Mouse (Mus musculus) testis, postnatal 10 days (tissue): ENCODE results near the gene Kifc5b.
"Not testable (repeated sequence)": the region's sequence is repeated elsewhere in the genome, so short reads cannot be mapped to it uniquely, and the experiment has no call there.

Experiments
- DNase-seq: peaks from one replicate; pipeline ENCODE4 v3.0.0; 2021; ENCODE audit warnings: low spot score

Gene Kifc5b

DNA sequence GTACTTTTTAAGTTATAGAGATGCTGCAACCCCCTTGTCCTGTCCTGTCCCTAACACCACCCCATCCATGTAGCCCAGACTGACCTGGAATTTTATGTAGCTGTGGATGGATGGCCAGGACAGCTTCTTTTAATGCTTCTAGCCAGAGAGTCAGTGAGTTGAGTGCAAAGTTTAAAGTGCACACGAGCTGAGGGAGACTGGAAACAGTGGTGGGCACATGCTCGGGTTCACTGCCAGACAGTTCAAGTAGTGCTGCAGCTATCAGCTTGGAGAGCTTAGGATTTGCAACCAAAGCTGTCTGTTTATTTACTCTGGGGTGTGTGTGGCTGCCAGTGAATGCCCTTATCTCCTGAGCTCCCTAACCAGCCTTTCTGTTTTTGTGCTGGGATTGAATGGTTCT is 2.6 kb downstream of the Kifc5b start:
- DNase-seq: not testable (repeated sequence)

DNA sequence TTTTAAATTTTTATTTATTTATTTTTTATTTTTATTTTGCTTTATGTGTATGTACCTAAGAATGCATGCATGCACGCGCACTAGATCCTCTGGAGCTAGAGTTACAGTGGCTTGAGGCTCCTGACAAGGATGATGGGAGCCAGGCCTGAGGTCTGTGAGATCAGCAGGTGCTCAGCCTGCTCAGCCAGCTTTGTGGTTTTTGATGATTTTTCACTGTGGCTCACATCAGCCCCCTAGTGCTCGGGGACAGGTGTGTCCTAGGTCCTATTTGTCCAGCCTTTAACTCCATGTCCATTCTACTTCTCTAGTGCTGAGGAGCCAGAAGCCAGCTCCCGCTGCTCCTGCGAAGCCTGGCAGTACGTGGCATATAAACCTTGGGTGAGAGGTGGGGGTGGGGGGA is 5.5 kb downstream of the Kifc5b start:
- not testable (repeated sequence) for DNase-seq

DNA sequence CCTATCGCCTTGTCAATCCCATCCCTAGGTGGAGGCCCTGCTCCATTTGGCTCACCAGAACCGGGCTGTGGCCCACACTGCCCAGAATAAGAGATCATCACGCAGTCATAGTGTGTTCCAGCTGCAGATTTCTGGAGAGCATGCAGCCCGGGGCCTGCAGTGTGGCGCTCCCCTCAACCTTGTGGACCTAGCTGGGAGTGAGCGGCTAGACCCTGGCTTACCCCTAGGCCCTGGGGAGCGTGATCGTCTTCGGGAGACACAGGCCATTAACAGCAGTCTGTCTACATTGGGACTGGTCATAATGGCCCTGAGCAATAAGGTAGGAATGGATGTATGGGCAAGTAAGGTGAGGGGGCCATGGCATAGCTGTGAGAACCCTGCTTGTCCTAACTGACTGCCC is 8.5 kb downstream of the Kifc5b start:
- DNase-seq: not testable (repeated sequence)

DNA sequence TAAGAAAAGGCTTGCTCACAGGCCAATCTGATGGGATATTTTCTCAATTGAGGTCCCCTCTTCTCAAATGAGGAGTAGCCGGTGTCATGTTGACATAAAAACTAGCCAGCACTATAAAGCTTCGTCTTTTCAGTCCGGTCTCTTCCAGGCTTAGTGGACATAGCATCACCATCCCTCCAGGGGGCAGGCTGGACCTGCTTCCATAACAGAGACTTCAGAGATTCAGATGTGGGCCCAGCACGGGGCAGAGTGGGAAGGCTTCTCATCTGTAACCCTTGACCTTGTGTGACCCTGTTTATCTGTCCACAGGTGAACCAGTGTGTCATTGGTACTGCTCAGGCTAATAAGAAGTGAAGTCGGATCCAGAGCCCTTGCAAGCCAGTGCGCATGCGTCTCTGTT is 14.9 kb downstream of the Kifc5b start:
- peak; percentile 73 for DNase-seq

DNA sequence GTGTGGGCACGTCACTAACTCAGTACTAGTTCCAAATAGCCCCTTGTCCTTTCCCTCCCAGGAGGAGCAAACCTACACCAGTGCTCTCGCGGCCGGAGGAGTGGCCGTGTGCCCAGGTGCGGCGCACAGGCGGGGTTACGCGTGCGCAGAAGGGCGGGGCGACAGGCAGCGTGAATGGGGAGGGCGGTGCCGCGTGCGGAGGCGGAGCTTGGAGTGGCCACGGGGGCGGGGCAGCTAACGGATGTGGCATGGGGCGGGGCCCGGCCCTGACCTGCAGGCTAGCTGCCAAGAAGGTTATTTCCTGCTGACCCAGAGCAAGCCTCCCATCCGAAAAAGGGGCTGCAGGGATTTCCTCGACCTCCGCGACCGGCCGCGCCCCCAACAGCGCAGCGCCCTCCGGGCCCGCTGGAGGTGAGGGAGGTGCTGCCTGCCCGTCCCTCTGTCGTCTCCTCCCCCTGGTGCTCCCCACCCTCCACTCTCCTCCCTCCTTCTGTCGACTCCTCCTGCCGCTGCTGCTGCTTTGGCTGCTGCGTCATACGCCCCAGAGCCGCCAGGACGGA is 16.0 kb downstream of the Kifc5b start, which contains the start of gene Phf1:
Gene Phf1 (plus strand): TSS at position 214 of the 560 bp plus-strand sequence.
- peak; percentile 99 for DNase-seq

DNA sequence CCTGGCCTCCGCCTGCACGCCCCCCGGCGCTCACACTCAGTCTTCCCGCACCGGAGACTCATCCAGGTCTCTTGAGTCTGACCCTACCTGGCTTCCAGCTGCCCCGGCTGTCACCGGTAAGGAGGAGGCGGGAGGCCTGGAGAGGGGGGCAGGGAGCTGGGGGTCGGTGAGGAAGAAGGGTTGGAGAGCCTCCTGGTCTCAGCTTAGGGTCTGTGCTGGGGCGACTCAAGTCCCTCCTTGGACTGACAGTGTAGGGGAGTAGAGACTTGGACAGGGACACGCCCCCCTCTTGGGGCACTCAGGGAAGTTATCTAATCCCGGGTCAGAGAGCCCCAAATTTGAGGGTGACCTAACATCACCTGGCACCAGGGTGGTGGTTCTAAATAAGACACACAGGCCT is 16.5 kb downstream of the Kifc5b start:
- DNase-seq: no peak

DNA sequence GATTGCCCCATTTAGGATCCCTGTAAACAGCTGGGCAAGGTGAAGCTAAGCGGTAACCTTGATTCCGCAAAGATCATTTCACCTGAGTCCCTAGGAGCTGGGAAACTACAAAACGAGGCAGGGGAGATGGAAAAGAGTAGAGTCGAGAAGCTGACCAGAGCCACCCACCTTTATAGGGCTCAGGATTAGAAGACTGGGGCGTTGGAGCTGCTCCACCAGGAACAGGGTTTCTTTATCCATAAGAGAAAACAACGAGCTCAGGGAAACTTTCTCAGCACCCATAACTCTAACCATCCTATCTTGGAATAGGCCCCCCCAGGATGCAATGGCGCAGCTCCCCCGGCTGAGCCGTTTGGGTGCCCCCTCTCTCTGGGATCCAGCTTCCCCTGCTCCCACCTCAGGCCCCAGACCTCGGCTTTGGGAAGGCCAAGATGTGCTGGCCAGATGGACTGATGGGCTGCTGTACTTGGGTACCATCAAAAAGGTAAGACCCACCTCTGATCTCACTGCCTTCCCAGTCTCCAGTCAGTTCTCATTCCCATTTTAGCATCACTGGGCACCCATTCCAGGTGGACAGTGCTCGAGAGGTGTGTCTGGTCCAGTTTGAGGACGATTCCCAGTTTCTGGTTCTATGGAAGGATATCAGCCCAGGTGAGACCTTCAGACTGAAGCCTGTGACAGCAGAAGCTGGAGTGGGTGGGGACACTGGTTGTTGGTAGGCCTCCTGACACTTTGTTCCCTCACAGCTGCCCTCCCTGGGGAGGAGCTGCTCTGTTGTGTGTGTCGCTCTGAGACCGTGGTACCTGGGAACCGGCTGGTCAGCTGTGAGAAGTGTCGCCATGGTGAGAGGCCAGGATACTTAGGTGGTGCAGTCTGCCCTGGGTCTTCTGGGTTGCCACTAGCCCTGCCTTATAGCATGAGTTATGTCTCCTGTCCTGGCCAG is 17.3 kb downstream of the Kifc5b start:
- DNase-seq: no peak

DNA sequence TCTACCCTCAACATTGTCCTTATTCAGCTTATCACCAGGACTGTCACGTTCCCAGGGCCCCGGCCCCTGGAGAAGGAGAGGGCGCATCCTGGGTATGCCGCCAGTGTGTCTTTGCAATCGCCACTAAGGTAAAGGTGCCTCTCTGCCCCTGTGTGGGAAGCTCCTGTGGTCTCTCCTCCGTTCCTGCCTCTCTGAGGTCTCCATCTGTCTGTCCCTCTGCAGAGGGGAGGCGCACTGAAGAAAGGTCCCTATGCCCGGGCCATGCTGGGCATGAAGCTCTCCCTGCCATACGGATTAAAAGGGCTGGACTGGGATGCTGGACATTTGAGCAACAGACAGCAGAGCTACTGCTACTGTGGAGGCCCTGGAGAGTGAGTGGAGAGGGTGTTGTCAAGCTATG is 18.1 kb downstream of the Kifc5b start:
- no peak for DNase-seq

DNA sequence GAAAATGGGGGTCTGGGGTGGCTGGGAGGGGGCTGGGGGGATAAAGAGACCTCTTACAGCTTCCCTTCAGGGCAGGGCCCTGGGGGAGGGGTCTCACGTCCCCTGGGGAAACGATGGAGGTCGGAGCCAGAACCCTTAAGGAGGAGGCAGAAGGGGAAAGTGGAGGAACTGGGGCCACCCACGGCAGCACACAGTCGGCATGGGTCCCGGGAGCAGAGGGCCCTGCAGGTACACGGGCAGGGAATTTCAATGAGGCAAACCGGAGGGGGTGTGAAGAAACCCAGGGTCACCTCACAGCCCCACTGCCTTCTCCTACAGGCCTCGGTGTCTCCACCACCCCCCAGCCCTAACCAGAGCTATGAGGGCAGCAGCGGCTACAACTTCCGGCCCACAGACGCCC is 19.6 kb downstream of the Kifc5b start:
- peak; percentile 48 for DNase-seq

DNA sequence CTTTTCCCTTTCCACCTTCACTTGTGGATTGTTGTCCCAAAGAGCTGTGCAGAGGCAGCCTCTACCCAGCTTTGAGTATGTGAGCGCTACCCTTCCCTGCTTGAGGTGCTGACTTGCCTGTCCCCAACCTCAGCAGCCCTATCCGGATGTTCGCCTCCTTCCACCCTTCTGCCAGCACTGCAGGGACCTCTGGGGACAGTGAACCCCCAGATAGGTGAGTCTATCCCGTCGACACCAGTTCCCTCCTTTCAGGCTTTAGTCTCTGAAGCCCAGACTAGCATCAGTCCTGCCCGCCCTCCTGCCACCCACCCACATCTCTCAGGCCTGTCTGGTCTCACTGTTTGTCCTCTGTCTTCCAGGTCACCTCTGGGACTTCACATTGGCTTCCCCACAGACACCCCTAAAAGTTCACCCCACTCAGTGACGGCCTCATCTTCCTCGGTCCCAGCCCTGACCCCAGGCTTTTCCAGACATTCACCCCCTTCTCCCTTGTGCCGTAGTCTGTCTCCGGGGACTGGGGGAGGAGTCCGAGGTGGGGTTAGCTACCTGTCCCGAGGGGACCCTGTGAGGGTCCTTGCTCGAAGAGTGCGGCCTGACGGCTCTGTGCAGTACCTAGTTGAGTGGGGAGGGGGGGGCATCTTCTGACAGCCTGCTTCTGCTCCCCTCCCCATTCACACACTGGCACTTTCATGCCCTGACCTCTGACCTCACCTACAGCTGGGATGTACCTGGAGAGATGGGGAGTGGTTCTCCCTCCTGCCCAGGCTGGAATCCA is 20.2 kb downstream of the Kifc5b start:
- peak; percentile 43 for DNase-seq

DNA sequence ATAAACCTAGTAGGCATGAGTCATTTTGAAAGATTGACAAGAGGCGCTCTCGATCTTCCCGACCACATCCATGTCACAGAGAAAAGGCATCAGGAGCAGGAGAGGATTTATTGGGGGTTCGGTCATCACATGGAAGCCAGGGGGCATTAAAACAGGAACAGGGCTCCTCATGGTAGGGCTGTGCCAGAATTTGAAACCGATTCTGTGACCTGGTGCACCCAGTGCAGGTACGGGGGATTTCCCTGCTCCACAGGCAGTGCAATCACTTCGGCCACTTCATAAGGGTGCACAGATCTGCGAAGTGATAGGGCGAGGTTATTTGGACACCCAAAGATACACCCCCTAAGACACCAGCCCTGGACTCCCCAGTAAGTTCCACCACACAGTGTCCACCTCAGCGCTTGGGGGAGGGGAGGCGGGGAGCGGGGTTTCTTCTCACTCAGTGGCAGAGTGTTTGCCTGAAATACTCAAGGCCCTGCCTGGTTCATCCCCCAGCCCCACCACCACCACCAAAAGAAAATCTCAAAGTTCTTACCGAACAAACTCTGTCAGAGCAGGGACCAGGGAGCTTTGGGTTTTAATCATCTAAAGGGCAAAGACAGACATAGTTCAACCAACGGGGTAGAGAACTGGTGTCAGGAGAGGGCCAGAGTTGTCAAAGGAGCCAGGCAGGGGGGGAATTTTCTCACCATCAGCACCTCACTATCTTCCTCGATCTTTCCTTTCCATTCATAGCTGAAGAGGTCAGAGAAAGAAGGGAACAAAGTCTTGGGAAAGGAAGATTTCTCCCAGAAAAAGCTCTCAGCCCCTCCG is 21.2 kb downstream of the Kifc5b start:
- peak; percentile 44 for DNase-seq

DNA sequence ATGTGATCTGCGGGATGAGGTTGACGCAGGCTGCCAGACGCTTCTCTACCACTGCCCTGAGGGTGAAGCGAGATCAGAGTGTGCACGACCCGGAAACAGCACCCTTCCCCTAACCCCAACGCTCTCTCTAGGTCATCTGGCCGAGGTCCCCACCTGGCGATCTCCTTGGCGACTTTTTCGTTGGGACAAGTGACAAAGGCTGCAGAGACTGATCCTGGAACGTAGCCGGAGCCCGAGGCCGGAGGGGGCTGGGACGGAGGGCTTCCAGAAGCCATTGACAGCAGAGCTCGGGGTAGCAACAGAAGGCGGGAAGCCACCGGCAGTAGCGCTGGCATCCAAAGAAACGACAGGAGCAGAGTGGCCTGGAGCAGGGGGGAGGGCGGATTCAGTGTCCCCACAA is 21.8 kb downstream of the Kifc5b start:
- peak; percentile 58 for DNase-seq

DNA sequence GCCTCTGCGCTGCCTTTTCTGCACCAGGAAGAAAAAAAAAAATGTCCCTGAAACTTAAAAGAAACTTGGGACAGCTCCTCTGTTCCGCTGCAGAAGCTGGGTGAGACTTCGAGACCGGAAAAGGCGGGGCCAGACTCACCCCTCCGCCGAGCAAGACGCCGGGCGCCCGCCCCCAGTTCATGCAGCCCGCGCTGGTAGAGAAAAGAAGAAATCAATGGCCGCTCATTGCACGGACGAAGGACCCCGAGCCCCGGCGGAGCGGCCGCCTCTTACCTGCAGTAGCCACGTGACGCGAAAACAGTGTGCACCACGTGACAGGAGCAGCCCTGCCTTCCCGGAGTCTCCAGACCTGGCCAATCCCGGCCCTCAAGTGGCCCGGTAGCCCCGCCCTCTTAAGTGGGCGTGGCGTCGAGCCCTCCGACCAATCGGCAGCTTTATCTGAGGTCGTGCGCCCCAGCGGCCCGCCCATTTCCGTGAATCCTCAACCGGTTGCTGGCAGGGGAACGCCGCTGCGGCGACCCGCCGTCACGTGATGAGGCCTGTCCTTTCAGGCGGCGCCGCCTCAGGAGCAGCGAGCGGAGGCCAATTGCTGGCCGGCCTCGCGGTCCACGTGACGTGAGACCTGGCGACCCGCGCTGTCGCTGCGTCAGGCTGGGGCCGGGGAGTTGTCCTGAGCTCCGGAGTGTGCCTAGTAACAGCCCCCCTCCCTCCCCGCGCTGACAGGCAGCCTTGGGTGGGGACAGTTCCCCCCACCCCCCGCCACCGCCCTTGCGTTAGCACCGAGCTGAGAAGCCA is 22.5 kb downstream of the Kifc5b start, which contains the start of gene Cuta:
Gene Cuta (minus strand): TSS at position 392 of the 795 bp plus-strand sequence.
- DNase-seq: peak; percentile 99

DNA sequence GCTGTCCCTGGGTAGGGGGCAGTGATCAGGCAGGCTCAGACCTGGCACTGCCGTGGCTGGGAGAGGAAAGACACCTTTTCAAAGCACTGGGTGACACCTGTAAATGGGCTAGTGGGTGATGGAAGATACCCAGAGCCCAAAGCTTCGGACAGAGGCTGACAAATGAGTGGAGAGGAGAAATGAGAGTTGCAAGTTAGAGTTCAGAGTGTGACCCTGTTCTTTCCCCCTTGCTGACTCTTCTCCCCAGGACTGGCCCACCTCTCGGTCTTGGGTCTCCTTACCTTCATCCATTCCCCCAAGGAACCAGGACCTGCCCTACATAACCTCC is 23.0 kb downstream of the Kifc5b start:
- no peak for DNase-seq

DNA sequence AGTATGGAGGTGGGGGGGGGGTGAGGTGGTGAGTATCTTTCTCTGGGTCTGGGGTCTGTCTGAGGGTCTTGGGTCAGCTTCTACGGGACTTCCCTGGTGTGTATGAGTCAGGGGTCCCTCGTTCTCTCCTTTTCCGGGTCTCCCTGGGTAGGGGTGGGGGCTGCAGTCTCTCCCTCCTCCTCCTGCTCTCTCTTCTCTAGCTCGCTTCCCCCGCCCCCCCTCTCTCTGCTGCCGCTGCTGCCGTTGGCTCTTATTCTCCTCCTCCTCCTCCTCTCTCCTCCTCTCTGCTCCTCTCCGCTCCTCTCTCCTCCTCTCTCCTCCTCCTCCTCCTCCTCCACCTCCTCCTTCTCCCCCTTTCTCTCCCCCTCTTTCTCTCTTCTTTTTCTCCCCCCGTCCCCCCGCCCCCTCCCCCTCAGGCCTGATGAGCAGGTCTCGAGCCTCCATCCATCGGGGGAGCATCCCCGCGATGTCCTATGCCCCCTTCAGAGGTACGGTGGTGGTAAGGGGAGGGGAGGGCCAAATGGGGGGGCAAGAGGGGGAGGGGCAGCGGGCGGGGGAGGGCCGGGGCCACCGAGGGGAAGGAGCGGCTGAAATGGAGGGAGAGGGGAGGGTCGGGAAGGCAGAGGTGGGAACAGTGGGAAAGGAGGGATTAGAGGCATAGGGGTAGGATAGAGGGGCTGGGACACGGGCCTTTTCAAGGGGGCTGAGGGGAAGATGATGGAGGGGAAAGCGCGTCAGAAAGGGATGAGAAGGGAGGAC is 24.3 kb downstream of the Kifc5b start, which contains the start of gene Syngap1:
Gene Syngap1 (plus strand): TSS at position 223 of the 759 bp plus-strand sequence.
- DNase-seq: peak; percentile 74

DNA sequence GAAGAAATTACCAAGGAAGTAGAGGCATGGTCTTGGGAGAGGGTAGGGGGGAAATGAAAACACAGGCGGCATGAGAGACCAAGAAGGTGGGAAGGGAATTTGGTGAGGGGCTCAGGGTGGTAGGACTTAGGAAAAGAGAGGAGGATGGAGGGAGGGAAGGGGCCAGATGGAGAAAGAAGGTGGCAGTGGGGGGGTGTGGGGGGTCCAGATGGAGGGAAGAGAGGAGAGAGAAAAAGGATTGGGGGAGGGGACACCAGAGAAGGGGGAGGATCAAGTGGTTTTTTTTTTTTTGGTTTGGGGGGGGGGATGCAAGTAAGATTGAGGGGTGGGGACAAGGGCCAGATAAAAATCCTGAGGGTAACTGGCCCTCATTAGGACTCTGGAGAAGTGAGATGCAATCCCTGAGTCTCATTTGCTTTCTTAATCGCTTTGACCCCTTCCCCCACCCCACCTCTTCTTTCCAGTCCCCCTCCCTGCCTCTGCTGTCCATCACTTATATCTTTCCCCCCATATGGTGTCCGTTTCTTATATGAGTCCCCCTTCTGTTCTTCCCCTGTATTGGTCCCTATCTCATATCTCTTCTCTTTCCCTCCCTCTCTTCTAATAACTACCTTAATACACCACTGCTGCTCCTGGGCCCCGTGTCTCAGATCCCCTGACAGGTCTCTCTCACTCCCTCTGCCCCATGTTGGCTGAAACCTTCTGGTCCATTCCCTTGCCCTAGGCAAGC is 25.1 kb downstream of the Kifc5b start:
- DNase-seq: no peak

DNA sequence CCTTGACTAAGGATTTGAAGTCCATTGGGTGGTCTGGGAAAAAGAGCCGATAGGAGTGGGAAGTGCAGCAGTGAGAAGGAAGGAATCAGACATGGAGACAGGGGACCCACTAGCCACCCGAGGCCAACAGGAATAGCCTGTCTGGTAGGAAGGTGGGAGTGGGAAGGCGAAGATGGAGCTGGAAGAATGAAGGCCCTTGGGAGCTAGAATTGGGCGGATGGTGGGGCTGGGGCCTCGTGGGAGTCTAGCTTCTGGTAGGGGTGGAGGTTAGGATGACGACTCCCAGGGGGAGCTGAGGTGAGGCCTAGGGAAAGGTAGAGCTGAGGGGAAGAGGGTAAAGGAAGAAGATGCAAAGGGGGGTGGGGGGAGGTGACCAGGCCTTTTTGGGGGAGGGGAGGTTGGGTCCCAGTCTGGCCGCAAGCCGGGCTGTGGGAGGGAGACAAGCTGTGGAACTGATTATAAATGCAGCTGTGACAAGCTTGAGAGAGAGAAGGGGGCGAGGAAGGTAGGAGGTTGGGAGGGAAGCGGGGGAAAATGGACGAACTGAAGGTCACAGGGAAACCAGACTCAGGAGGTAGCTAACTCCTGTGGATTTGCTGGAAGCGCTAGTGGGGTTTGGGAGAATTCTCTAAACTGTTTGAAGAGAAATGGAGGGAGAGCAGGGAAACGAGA is 29.1 kb downstream of the Kifc5b start:
- no peak for DNase-seq

DNA sequence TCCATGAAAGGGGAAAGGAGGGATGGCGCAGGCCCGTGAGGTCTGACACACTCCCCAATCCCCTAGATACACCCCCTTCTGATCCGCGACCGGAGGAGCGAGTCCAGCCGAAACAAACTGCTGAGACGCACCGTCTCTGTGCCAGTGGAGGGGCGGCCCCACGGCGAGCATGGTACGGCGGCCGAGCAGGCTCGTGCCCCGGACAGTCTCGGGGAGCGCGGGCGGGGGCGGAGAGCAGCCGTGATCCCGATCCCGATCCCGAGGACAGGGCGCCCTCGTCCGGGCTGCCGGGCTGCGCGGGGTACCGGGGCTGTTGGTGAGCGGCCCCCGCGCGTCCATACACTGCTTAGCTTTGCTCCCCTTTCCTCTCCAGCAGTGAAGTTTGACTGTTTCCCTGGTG is 29.7 kb downstream of the Kifc5b start:
- DNase-seq: peak; percentile 87
